Mouse (Mus musculus): ENCODE measurements at regions not wholly inside any gene's neighbourhood (a gene's known extent, or its start where the extent isn't known, plus 50 kb on each side); places are given as distances from the start of the nearest gene placed in this dataset.
A peak's percentile ranks its signal among the peaks of the same experiment; 100 is the strongest.

GRCm38 (mm10) chr1:39047316-39047715, 61.9 kb downstream of the Pdcl3 start:
- no peak for DNase-seq

DNA sequence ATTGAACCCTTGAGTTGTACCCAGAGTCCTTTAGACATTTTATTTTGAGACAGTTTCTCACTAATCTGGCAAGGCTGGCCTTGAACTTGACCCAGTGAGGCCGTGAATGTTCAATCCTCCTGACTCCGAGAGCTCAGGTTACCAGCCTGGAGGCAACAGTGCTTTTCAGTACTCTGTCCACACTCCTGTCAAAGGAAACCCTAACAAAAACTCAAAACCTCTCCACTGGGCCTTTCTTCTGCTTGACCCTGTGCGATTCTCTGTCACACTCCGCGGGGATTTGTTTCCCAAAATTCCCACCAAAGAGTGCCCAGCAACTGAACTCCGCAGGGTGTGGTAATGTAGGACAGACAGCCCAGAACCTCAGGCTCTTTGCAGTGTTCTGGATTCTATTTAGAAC, 71.9 kb downstream of the Pdcl3 start:
- no peak for DNase-seq

DNA sequence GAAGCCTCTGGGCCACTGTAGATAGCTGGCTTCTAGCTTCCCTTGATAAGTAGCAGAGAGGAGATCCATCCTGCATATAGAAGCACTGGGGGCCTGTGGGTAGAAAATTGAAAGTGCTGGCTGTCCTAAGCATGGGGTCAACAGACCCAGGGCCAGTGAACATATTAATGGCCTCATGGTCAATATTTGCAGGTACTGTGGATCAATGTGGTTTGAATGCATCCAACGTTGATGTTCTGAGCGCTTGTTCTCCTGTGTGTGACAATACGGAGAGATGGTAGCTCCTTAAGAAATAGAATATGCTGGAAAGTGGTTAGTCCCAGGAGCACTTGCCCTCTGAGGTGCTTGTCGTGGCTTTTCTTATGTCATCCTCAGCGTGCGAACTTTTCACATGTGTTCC, 77.1 kb downstream of the Pdcl3 start:
- no peak for DNase-seq

DNA sequence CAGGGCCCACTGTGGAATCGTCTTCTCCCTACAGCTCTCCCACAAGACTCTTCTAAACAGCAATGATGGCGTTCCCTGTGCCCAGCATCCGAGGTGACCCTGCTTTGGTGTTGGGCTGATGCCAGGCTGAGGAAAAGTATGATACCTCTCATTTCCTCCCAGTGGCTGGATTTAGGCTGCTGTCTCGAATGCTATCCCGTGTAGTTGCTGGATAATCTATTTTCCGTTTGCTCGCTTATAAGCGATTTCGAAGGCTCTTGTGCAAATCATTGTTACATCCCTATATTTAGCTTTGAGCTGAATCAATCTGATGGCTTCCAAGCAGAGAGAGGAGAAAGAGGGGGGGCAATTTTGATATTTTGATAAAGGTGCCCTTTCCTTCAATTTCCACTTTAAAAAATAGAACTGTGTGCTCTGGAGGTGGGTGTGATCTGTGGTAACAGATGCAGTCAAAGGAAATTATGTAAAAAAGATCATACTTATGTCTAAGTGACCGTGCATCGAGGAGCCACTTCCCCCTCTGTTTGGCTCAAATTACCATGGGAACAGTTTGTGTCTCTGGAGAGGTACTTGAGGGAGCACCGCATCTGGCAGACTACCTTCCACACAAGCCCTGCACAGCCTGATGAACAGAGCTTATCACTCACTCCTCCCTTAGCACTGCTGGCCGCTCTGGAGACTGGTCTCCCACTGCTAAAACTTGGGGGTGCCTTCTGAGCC, 78.4 kb downstream of the Pdcl3 start:
- no peak for DNase-seq

- no peak for DNase-seq
These were observed 79.4 kb downstream of the Pdcl3 start for GRCm38 (mm10) chr1:39064781-39065180.

DNA sequence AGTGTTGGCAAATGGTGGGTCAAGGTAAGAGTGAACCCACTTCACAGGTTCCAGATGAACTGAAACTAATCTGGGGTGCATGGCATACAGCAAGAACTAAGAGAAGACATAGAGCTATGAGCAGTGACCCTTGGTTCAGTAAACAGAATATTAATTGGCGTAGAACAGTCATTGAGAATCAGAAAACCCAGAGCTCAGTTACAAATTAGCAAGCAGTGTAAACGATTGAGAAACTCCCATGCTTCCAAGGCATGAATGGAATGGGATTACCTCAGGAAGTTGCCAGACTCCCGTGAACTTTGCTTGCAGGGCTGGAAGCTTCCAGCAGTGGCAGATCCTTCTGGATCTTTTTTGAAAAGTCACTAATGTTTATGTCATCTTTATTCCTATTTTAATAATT, 82.5 kb downstream of the Pdcl3 start:
- DNase-seq: no peak

GRCm38 (mm10) chr1:39069086-39069655, 83.8 kb downstream of the Pdcl3 start:
- DNase-seq: no peak

- no peak for DNase-seq
These were observed 84.3 kb downstream of the Pdcl3 start for GRCm38 (mm10) chr1:39069676-39070075.

- no peak for DNase-seq
These were observed 90.6 kb downstream of the Pdcl3 start for GRCm38 (mm10) chr1:39075966-39076365.

DNA sequence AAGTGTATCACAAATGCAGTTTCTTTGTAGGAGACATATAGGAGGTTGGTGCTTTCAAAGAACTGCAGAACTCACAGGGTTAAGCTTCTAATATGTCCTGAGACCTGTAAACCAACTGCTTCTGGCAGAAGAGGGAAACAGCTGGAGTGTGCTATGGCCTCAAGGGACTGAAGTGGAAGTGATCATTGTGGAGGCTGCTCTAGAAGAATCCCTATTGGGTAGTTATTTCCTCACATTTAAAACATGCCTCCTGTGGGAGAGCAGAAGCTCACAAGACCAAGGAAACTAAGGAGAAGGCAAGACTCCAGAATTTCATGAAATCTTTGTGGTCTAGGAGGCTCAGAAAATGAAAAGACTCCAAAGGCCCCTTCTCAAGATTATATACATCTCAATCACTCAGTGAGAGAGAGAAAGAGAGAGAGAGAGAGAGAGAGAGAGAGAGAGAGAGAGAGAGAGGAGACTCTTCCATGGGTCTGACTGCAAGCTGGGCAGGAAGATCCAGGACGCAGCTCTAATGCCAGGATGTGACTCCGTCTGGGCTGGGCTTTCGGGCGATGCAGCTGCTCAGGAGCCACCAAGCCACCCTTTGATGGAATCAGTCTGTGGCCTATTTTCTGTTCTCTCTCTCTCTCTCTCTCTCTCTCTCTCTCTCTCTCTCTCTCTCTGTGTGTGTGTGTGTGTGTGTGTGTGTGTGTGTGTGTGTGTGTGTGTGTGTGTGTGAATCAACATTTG, 93.3 kb downstream of the Pdcl3 start:
- no peak for DNase-seq

DNA sequence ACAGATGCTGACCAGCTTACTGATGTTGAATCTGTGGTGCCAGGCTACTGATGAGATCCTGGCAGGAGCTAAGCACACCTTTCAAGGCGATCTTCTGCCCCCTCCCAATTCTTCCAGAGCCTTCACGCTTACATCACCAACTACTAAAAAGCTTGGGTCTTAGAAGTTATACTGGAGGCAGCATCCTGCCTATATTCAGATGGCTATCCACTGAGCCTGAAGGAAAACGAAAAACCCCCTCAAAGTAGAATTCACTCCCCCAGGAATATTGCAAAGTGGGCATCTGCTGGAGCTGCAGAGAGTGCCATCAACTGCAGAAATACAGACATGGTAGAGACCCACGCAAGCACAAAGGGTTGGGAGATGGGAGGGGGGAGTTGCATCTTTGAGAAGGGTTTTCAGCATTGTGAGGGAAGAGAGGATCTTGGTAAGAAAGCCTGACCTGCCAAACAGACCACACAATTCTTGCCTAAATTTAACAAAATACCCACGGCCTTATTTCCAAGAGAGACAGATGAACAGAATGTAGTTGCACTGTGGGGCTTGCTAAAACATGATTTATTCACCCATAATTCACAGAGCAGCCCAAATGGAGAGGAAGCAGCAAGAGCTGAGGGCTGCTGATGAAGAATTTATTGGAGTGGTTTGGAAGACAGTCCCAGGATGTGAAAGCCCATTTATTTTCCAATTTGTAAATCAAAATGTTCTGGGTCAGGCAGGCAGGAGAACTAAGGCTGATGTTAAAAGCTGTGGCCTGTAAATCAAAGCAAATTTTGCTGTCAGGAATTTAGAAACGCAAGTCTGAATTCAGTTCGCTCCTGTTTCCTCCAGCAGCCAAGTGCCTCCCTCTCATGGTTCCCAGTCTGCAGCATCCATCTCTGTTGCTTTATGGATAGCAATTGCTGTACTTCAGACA, 98.8 kb downstream of the Pdcl3 start:
- DNase-seq: no peak

DNA sequence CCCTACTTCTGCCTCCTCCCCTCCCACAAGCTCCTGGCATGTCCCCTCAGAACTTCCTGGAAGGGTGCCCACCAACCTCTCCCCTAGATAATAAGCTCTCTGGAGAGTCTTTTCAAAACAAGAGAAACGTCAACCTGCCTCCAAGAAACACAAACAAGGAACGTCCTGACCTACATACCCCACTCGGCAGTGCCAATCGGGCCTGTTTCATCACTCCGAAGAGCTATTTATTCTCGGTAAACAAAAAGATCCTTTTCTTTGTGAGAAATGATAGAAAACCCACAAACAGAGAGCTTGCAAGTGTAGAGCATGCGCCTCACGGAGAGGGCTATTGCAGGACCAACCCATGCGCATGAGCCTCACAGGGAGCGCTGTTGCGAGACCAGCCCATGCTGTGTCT, 100.9 kb downstream of the Pdcl3 start:
- peak; percentile 57 for DNase-seq

GRCm38 (mm10) chr1:39089875-39090274, 103.7 kb upstream of the Npas2 start:
- no peak for DNase-seq

DNA sequence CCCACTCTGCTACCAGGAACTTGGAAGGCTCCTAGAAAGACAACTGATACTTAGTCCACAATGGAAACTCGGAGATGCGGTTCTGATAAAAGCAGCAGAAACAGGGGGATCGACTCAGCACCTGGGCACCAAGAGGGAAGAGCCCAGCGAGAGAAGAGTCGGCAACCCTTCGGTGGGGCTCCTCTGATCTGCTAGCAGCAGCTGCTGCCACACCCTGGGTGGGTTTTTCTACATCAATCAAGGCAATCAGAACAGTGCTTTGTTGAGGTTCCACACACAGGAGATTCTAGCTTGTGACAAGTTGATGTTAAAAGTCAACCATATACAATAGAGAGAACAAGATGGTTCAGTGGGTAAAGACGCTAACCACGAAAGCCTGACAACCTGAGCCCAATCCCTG, 102.4 kb upstream of the Npas2 start:
- no peak for DNase-seq

GRCm38 (mm10) chr1:39091638-39092037, 101.9 kb upstream of the Npas2 start:
- DNase-seq: no peak

- no peak for DNase-seq
These were observed 100.2 kb upstream of the Npas2 start for GRCm38 (mm10) chr1:39093291-39093690.

- DNase-seq: no peak
These were observed 99.5 kb upstream of the Npas2 start for GRCm38 (mm10) chr1:39094001-39094400.

- no peak for DNase-seq
These were observed 97.6 kb upstream of the Npas2 start for GRCm38 (mm10) chr1:39095901-39096300.

DNA sequence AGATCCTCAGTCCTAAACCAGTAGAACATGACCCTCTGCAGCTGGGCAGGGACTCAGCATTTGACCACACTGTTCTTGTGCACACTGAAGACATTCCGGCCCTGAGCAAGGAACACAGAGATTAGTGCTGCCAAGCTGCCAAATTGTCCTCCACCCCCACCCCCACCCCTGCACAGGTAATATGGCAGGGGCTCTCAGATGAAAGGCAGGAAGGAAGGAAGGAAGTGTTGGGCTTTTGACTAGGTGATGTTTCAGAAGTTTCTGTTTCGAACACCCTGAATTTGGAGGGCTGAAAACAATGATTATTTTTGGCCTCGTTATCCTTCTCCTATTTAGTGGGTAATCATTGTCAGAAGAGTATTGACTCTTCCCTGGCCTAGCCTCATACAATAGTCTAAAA, 96.8 kb upstream of the Npas2 start:
- no peak for DNase-seq

DNA sequence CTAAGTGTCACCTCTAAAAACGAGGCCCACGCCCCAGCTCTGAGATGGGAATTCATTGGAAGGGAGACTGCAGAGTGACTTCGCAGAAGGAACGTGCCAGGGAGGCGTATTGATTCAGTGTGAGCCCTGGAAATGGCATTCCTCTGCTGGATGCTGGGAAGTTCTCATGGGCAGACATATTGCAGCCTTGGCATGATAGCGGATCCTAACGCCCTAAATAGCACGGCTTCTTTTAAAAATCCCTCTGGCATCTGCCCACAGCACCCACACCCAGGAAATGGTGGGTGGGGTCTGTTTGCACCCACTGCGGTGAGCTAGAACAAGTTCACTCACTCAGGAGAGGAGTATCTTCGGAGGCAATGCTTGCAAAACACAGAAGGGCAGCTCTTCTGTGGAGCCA, 96.0 kb upstream of the Npas2 start:
- DNase-seq: peak; percentile 46

DNA sequence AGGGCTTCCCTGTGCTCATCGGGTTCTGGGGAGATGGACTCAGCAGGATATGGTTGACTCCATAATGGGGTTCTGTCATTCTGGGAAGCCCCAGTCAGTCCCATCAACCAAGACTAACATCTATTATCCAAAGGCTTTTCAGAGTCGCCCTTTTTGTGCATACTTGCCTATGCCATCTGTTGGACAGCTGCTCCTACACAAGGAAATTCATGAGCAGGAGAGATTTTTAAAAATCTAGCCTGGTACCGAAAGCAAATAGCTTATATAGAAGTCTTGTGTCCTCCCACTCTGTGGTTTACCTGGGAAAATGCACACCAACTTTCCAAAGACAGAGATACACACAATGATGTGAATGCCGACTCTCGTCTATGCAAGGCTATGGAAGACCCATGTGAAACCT, 95.4 kb upstream of the Npas2 start:
- DNase-seq: no peak

- no peak for DNase-seq
These were observed 94.3 kb upstream of the Npas2 start for GRCm38 (mm10) chr1:39099246-39099645.

DNA sequence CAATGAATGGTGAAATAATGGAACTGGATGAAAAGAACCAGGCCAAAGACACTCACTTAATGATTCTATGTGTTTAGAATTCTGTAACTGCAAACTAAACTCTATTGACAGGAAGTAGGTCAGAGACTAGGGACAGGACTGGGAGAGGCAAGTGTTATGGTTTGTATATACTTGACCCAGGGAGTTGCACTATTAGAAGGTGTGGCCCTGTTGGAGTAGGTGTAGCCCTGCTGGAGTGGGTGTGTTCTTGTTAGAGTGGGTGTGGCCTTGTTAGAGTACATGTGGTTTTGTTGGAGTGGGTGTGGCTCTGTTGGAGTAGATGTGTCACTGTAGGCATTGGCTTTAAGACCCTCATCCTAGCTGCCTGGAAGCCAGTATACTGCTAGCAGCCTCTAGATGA, 93.0 kb upstream of the Npas2 start:
- no peak for DNase-seq

Measured in right cerebral cortex, postnatal 14 days (tissue).